Mouse (Mus musculus) spleen, postnatal 36 days (tissue): Measurements from ENCODE around the gene Tom1l2.

Source experiments
- DNase-seq, 2 experiments: peaks; one replicate each; pipeline ENCODE4 v3.0.0; 2022; ENCODE audit warnings: low spot score in 2 of 2, mixed read lengths in 1 of 2

Tom1l2 gene

GRCm38 (mm10) chr11:60178005-60178404 lies 174.7 kb downstream of the Tom1l2 start:
- DNase-seq, result no peak

DNA sequence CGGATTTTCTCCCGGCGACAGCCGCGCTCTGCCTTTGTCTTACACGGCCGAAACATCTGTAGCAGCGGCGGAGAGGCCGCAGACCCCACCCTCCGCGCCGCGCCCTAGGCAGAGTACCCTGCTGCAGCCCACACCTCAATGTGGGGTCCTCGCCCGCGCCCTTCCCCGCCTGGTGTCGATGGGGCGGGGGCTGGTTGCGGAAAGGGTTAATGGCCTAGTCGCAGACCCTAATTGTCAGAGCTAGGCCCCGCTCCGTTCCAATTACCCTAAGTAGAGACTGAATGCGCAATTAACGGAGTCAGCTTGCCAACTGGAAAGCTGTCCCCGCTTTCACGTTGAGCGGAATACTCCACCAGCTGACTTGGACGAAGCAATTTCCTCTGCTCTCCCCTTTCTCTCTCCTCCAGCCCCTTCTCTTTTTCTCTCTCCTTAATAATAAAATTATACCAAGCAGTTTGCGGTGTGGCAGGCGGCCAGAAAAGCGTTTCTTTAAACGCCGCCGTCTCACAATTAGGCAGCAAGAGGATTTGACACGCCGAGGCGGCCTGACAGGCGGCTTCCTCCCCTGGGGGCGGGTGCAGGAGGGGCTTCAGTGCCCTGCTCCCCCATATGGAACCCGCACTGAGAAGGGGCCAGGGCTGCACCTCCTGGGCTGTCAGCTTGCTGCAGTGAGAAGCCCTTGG lies 175.6 kb downstream of the Tom1l2 start:
- peak; percentile 55 to 61 for DNase-seq
